Mouse (Mus musculus) frontal cortex, postnatal 36 days (tissue): ENCODE data around the gene Aldh5a1.
A peak's percentile ranks its signal among the peaks of the same experiment; 100 is the strongest.

ENCODE experiments used
- DNase-seq, 2 experiments: peaks; one replicate each; pipeline ENCODE4 v3.0.0; 2022; ENCODE audit warnings: low spot score in 2 of 2

The Aldh5a1 gene

DNA sequence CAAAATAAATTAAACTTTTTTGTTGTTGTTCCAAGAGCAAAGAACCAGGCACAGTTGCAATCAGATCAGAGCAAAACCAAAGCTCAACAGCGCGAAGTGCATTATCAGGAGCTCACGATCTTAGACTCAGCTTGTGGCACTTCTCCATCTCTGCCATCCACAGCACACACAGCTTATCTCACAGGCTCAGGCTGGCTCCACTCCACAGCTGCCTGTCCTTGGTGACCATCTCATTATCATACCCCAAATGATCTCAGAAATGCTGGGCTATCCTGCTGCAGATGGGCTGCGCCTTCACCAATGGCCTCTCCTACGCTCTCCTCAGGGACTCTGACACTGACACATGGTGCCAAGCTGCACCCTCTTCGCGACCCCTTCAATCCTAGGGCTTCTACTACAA is 4.3 kb downstream of the Aldh5a1 start:
- DNase-seq: no peak

DNA sequence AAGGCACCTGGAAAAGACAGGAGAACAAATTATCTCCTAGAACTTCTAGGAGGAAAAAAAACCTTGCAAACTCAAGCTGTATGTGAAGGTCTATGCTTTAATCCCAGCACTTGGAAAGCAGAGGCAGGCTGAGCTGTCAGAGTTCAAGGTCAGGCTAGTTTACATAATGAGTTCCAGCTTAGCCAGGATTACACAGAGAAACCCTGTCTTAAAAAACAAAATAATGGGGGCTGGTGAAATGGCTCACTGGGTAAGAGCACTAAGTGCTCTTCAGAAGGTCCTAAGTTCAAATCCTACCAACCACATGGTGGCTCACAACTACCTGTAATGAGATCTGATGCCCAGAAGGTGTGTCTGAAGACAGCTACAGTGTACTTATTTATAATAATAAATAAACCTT is 6.9 kb downstream of the Aldh5a1 start:
- DNase-seq: no peak

DNA sequence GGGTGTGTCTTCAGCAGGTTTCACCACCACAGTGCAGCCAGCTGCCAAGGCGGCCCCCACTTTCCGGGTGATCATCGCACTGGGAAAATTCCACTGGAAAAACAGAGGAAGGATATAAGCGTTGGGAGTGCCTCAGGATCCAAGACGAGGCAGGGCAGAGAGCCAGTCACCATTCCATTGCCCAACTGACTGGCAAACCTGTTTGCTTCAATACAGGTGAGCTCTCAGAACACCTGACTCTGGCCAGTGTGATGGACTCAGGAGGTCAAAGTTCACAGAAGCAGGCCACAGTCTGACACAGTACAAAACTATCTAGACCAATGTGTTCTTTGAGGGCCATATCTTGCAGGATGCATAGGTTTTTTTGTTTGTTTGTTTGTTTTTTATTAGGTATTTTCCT is 13.5 kb downstream of the Aldh5a1 start:
- DNase-seq: no peak

DNA sequence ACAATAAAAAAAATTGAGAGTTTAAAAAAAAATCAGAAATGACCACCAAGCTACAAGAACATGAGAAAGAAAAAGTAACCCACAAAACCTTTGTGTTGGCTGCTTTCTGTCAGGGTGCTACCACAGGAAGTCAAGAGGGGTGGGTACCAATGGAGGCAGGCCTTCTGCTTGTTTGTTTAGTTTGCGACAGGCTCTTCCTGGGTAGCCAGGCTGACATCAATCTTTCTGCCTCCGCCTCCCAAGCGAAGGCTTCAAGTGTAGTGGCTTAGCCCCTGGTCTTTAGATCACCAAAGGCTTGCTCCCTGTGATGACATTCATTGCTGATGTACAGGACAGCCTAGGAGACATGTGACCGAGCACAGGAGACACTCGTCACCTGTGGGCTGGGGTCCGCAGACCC is 16.2 kb downstream of the Aldh5a1 start:
- no peak for DNase-seq

DNA sequence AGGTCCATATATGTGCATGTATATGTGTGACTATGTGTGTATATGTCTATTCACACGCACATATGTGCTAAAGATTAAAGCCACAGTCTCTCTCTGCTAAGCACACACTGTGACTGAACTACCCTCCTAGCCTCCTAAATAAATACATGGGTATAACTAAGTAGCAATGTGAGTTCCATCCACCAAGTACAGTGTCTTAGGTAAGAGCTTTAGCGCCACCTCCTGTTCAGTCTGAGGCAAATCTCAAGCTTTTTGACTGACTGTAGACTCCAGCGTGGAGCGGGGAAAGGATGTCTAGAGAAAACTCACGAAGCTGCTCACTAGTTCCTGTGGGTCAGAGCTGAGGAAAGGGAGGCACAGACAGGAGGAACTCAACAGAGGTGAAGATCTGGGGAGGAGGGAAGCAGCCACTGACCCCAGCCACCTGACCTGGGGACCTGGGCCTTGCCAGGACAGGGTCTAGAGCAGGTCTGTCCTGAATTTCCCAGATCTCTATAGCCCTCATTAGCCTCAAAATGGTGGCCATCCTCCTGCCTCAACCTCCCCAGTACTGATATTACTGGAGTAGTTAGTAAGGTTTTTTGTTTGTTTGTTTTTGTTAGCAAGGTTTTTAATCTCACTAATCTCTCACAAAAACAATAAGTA is 17.0 kb downstream of the Aldh5a1 start:
- DNase-seq: peak in 1 of 2 experiments; percentile 38

DNA sequence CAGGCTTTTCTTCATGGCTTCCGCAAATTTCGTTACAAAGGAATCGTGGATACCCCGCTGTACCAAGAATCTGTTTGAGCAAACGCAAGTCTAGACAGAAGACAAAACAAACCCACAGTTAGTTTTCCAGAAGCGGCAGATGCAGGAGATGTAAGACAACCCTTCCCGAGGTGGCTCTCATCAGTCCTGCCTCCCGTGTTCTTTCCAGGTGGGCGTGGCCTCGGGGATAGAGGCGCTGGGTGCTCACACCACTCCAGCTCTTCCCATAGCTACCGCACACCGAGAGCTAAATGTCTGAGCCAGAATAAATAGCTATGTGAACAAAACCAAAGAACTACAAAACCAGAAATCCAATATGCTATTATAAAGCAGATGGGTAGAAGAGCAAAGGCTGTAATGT is 21.6 kb downstream of the Aldh5a1 start:
- no peak for DNase-seq

DNA sequence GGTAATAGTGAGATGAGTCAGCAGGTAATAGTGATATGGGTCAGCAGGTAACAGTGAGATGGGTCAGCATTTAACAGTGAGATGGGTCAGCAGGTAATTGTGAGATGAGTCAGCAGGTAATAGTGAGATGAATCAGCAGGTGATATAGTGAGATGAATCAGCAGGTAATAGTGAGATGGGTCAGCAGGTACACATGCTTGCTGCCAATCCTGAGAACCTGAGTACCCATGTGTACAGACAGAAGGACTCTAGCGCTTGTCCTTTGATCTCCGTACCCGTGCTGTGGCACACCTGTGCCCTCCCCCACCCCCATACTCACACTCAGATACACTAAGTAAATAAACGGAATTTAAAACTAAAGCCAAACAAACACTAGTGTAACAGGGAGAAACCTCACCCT is 22.5 kb downstream of the Aldh5a1 start:
- DNase-seq: no peak

DNA sequence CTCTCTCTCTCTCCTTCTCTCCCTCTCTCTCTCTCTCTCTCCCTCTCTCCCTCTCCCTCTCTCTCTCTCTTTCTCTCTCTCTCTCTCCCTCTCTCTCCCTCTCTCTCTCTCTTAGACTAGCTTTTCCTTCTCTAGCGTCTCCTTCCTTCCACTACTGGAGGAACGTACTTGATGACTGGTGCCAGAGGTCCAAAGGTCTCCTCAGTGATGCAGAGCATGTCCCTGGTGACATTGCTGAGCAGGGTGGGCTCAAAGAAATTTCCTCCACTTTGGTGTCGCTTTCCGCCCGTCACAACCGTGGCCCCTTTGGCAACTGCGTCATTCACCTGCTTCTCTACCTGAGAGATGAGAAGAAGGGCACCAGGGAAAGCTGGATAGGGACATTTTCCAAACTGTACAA is 23.9 kb downstream of the Aldh5a1 start:
- no peak for DNase-seq

DNA sequence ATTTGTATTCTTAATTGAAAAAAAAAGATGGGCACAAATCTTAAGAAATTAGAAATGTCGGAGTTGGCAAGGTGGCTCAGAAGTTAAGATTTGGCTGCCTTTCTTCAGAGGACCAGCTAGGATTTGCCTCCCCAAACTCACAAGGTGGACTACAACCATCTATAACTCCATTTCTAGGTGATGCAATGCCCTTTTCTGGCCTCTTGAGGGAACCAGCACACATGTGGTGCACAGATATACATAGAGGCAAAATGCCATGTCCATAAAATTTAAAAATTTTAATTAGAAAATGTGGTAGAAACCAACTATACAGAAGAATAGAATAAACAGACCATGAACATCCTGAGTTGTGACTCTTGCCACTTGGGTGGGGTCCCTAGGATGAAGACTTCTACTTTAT is 28.3 kb downstream of the Aldh5a1 start:
- no peak for DNase-seq

DNA sequence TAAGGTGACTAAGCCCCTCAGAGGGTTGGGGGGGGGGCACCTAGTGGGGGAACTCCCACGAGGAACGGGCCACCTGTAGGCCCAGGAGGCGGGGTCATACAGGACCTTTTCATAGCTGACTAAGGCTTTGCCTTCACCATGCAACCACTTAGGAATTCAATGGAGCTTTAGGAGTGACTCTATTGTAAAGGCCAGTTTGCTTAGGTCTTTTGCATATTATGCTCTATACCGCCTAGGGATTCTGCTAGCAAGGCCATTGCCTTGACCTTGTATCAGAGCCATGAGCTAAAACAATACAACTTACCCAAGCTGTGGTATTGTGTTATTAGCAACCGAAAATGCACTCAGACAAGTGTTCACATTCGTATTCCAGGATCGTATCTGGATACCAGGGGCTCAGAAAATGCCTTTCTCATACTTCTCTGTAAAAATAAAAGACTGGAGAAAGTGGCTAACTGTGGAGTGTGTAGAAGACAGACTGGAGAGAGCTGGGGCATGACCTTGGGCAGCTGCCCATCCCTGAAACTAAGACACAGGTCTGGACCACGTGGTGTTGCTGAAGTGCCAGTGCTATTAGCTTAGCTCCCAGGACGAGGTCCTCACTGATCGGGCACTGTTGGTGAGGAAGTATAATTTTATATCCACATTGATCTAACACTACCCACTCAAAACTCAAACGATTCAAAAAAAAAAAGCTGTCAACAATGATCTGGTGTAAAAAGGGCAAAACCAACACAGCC is 30.5 kb downstream of the Aldh5a1 start:
- DNase-seq: no peak

DNA sequence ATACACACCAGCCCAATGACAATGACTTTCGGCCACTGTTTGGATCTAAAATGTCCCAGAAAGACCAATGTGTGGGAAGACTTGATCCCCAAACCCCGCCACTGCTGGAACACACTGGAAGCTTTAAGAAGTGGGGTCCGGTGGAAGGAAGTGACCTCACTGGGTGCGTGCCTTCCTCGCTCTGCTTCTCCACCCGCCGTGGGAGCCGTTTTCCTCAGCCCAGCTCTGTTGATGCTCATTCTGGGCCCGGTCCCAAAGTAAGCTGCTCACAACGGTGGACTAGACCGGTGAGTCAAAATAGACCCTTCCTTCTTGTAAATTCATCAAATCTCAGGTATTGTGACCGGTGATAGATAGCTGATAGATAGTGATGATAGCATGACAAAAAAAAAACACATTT is 32.0 kb downstream of the Aldh5a1 start:
- DNase-seq: no peak

DNA sequence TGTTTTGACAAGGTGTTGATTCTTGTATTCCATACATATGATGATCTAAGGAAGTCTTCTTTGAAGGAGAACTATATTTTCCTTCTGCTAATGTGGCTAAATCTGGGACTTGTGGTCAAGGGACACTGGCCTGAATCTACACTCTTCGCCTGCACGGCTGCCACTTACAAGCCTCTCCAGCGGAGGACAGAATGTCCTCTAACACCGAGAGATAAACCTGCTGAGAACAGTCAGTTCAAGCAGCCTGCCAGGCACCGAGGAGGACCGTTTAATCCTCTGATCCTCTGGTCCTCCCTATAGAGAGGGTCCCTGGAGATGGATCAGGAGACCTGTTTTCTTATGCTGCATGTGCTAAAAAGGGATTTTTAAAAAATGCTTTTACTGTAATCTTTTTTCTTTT is 34.0 kb downstream of the Aldh5a1 start:
- DNase-seq: no peak

DNA sequence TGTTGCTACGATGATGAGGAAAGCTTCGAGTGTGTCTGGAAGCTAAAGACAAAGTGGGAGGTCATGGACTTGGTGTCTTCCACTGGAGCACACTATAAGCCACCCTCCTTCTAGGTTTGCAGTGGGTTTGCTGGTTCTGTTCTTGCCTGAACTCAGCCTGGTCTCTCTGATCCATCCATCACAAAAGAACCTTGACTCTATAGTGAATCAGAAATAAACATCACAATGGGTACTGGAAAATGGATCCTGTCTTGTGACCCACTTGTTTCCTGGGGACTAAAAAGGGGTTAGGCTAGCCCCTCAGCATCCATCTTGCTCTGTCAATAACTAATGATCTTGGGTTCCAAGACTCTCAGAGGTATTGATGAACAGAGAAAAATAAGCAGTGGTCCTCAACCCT is 35.5 kb downstream of the Aldh5a1 start:
- DNase-seq: no peak

DNA sequence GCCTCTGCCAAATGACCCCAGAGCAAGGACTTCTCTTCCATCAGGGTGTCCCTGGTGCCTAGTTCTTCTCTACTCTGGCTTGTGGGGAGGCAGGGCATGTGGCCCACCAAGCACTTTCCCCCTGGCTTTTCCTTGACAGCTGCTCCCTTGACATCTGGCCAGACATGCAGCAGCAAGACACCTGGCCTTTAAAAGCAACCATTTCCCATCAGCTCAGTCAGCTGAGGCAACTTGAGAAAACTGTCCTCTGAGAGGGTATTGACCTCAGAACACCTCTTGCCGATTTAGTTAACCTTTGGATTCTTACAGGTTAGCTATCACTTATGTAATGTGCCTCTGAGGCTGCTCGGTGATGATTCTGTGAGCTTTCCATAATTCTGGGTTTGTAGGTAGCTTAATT is 43.6 kb downstream of the Aldh5a1 start:
- no peak for DNase-seq

DNA sequence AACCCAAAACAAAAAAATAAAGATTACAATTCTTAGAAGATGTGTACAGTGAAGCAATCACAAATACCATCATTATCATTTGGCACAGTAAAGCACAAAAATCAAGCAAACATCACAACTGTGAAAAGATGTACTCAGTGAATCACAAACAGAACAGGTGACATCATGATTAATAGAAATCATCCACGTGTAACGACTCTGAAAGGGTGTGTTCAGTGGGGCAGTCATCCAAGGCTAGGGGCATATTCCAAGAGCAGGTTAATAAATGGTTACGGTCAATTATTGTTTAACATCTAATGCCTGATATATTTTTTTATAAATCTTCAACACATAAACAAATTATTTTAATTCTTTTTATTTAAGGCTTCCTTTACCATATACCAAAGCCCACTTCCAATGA is 44.9 kb downstream of the Aldh5a1 start:
- DNase-seq: no peak

DNA sequence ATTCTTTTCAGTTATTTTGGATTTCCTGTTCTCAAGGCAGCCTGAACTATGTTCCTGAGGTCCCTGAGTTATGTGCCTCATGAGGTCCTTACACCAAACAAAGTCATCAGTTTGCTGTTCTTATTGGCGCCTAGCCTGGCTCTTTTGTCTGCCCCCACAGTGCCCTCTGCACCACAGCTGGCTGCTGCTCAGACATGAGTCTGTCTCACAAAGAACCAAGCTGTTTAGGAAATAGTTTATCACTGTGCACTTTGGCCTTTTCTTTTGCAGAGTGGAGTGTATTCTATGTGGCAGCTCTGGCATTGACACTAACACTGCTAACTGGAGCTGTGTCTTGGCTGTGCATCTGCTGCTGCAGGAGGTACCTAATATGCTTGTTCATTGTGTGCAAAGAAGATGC is 47.9 kb downstream of the Aldh5a1 start:
- no peak for DNase-seq

DNA sequence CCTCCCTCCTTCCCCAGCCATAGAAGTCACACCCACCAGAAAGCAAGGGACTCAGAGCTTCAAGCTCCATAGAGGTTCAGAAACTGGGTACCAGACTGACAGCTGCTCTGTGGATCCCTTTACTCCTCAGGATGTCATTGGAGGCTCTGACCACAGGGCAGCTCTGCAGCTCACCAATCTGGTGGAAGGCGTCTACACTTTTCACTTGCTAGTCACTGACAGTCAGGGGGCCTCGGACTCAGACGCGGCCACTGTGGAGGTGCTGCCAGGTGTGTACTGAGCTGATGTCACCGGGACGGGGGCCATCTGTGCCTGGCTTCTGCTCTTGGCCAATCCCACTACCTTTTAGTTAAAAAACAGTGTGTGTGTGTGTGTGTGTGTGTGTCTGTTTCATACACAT is 55.0 kb downstream of the Aldh5a1 start:
- DNase-seq: no peak

DNA sequence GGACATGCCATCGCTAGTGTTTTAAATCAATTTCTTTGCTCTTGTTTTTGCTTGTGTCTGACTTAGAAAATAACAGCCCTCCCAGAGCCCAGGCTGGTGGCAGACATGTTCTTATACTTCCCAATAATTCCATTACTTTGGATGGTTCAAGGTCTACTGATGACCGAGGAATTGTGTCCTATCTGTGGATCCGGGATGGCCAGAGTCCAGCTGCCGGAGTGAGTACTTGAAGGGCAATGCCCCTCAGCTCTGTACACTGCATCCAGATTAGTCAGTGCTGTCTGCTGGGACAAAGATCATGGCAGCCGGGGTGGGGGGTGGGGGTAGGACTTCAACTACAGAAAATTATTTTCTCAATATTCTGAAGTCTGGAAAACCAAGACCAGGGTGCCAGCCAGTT is 56.8 kb downstream of the Aldh5a1 start:
- no peak for DNase-seq

DNA sequence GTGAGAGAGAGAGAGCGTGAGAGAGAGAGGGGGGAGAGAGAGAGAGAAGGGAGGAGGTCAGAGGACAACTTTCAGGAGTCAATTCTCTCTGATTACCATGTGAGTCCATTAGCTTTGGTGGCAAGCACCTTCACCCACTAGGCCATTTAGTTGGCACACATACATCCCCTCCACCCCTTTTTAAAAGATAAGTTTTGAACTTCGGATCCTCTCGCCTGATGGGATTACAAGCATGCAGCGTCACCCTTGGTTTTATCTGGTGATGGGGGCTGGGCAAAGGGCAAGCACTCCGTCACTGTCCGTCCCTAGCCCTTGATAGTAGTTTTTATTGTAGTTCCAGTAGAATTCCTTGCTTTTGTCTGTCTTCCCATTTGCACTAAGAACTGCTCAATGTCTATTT is 57.3 kb downstream of the Aldh5a1 start:
- DNase-seq: no peak

DNA sequence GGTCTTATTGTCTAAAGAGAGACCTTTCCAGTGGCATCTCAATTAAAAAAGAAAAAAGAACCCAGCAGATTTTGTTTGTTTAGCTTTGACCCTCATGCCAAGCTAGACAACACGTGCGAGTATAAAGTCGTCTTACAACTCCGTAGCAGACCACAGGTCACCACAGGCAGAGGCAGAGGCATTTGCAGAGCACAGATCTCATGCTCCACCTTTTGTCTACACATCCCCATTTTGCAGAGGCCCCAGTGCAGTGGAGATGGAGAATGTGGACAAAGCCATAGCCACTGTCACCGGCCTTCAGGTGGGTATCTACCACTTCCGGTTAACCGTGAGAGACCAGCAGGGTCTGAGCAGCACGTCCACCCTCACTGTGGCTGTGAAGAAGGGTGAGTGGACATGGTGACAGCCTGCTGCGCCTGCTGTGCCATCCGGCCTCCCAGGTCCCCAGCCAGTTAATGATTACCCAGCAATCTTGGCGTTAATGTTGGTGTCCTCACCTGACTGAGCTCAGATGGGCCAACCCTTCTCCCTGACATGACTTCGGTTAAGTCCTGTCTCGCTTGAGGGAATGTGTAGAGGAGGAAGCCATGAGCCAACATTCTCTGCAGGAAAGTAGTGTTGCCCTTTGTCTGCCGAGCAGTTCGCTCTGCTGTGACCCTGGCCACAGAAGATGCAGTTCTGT is 58.0 kb downstream of the Aldh5a1 start:
- no peak for DNase-seq

DNA sequence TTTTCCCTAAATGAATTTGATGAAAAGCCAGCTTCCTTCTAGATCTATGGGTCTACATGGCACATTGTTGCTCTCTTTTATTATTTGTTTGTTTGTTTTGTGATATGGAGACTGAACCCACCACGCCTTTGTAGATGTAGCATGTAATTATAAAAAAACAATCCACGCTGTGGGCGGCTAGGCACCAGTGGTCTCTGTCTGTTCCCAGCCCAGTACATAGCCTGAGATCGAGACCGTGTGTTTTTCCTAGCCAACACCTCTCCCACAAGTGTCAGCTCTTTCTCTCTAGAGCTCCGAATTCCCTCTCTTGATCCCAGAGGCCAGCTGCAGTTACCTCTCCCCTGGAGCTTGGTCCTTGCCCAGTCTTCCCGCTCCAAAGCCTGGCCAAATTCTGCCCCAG is 69.2 kb downstream of the Aldh5a1 start:
- DNase-seq: no peak

DNA sequence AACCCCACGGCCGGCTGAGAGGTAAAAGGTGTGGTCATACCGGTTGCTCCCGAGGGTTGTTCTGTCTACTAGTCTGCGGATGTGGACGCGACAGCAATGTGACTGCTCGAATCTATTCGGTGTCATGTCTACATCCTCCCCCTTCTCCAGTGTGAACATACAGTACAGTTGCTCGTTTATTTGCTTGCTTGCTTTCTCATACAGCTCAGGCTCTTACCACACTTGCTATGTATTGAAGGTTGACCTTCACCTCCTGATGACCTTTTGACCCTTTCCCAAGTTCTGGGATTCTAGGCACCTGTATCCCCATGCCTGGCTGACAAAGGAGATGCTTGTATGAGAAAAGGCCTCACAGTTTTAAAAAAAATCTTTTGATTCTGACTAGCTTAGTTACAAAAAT is 69.7 kb downstream of the Aldh5a1 start:
- no peak for DNase-seq
